Mouse (Mus musculus) forebrain, embryonic 12.5 days (tissue): ENCODE measurements around the gene Cabp7. TPM values are rescaled to one million over a fixed set of nuclear protein-coding genes. Genes with fewer than 3 reads are reported as not detected.
"Not testable (repeated sequence)": the region's sequence is repeated elsewhere in the genome, so short reads cannot be mapped to it uniquely, and the experiment has no call there.

ENCODE experiments used
- ATAC-seq: fragments of 200-750 bp; cut with Nextera tagmentation; 2 replicates; pipeline ENCODE4 v1.8.0; 2017; ENCODE audit warnings: moderate TSS enrichment; ENCODE audit not compliant: low FRiP score
- H3K27ac ChIP-seq: fragments of 300-500 bp; sonication (generic); 2 replicates; pipeline ENCODE4 v1.5.1; 2016; ENCODE audit warnings: mild to moderate bottlenecking
- H3K27me3 ChIP-seq: fragments of 300-500 bp; sonication (generic); 2 replicates; pipeline ENCODE4 v1.6.1; 2016; ENCODE audit warnings: mild to moderate bottlenecking
- H3K36me3 ChIP-seq: fragments of 300-500 bp; sonication (generic); replicated peaks from 2 replicates; pipeline ENCODE4 v1.6.1; 2016; ENCODE audit warnings: mild to moderate bottlenecking
- H3K4me1 ChIP-seq: fragments of 300-500 bp; sonication (generic); 2 replicates; pipeline ENCODE4 v1.6.1; 2016
- H3K4me2 ChIP-seq: fragments of 300-500 bp; sonication (generic); 2 replicates; pipeline ENCODE4 v1.6.1; 2016; ENCODE audit warnings: mild to moderate bottlenecking, moderate library complexity
- H3K4me3 ChIP-seq: fragments of 300-500 bp; sonication (generic); replicated peaks from 2 replicates; pipeline ENCODE4 v1.5.1; 2016; ENCODE audit warnings: mild to moderate bottlenecking
- H3K9ac ChIP-seq: fragments of 300-500 bp; sonication (generic); 2 replicates; pipeline ENCODE4 v1.6.1; 2016; ENCODE audit warnings: mild to moderate bottlenecking
- H3K9me3 ChIP-seq: fragments of 300-500 bp; sonication (generic); 2 replicates; pipeline ENCODE4 v1.6.1; 2016
- WGBS: fragments of 180-500 bp; shearing (Covaris S2); methylation state at CpG from one replicate; pipeline ENCODE4 v1.1.7; 2016; 5-methylcytosine and 5-hydroxymethylcytosine counted together
- polyA plus RNA-seq: library from polyadenylated mRNA; unstranded; fragments of >200 nt; fragmentation: Nextera tagmentation; extraction: Ambion mirVana; gene quantifications from 2 replicates; pipeline ENCODE4 v1.2.1, GENCODE M21; 2016

The Cabp7 gene
- polyA plus RNA-seq, 1 experiment from 2014 or later = 0.64 TPM

GRCm38 (mm10) chr11:4720900-4721580 lies 25.5 kb downstream of the Cabp7 start:
- Histone ChIP-seq H3K4me1 (peaks cover 7% of the 10 kb centered on the region), H3K9ac (no peak overlapping the region), H3K36me3 (peaks cover 28% of the 10 kb centered on the region), H3K4me2 (no peak overlapping the region), H3K9me3 (no peaks in the 10 kb centered on the region), H3K27ac (no peak overlapping the region), H3K27me3 (no peaks in the 10 kb centered on the region), H3K4me3 (no peak overlapping the region)
- ATAC-seq = no peak
- WGBS = 55% methylated on average over 7 of the region's 7 CpGs

- Histone ChIP-seq H3K9ac (no peak overlapping the region), H3K4me2 (no peak overlapping the region), H3K9me3 (no peaks in the 10 kb centered on the region), H3K27ac (no peak overlapping the region), H3K36me3 (peaks cover 22% of the 10 kb centered on the region), H3K4me1 (peaks cover 7% of the 10 kb centered on the region), H3K27me3 (no peaks in the 10 kb centered on the region), H3K4me3 (no peak overlapping the region)
- 64% methylated on average over 11 of the region's 11 CpGs for WGBS
- no peak for ATAC-seq
Measured at GRCm38 (mm10) chr11:4720393-4720792, 26.2 kb downstream of the Cabp7 start.

- no peak for ATAC-seq
- H3K9ac ChIP-seq = no peak overlapping the region
- H3K4me1 ChIP-seq = peaks cover 7% of the 10 kb centered on the region
Measured at GRCm38 (mm10) chr11:4719961-4720360, 26.6 kb downstream of the Cabp7 start.

GRCm38 (mm10) chr11:4718548-4718947 lies 28.0 kb downstream of the Cabp7 start:
- Histone ChIP-seq H3K27ac (no peak overlapping the region), H3K27me3 (no peaks in the 10 kb centered on the region), H3K36me3 (peaks cover 11% of the 10 kb centered on the region), H3K4me1 (peaks cover 7% of the 10 kb centered on the region), H3K4me3 (no peak overlapping the region), H3K4me2 (no peak overlapping the region), H3K9ac (no peak overlapping the region), H3K9me3 (no peaks in the 10 kb centered on the region)
- WGBS = 88% methylated on average over 5 of the region's 5 CpGs
- ATAC-seq = no peak

More at GRCm38 (mm10) chr11:4719961-4720360, 26.6 kb downstream of the Cabp7 start:
- H3K4me3 ChIP-seq = no peak overlapping the region
- H3K4me2 ChIP-seq = no peak overlapping the region
- H3K27ac ChIP-seq = no peak overlapping the region
- H3K36me3 ChIP-seq = peaks cover 20% of the 10 kb centered on the region
- no peaks in the 10 kb centered on the region for H3K27me3 ChIP-seq
- no peaks in the 10 kb centered on the region for H3K9me3 ChIP-seq
- WGBS = 90% methylated on average over 9 of the region's 9 CpGs

- peaks cover 7% of the 10 kb centered on the region for H3K4me1 ChIP-seq
- no peaks in the 10 kb centered on the region for H3K36me3 ChIP-seq
- H3K27ac ChIP-seq = no peak overlapping the region
- WGBS = 91% methylated on average over 5 of the region's 5 CpGs
- no peak overlapping the region for H3K9ac ChIP-seq
- ATAC-seq = no peak
- H3K4me2 ChIP-seq = no peak overlapping the region
- H3K9me3 ChIP-seq = no peaks in the 10 kb centered on the region
- no peaks in the 10 kb centered on the region for H3K27me3 ChIP-seq
- H3K4me3 ChIP-seq = no peak overlapping the region
Measured at GRCm38 (mm10) chr11:4716530-4717236, 29.9 kb downstream of the Cabp7 start.

- Histone ChIP-seq H3K9me3 (no peaks in the 10 kb centered on the region), H3K27ac (no peak overlapping the region), H3K9ac (no peak overlapping the region), H3K4me2 (no peak overlapping the region), H3K27me3 (no peaks in the 10 kb centered on the region), H3K4me1 (no peaks in the 10 kb centered on the region), H3K4me3 (no peak overlapping the region), H3K36me3 (no peaks in the 10 kb centered on the region)
- ATAC-seq = no peak
- WGBS = 91% methylated on average over 4 of the region's 4 CpGs
Measured at GRCm38 (mm10) chr11:4715596-4715995, 31.0 kb downstream of the Cabp7 start.

GRCm38 (mm10) chr11:4714727-4715126 lies 31.9 kb downstream of the Cabp7 start:
- Histone ChIP-seq H3K9me3 (no peaks in the 10 kb centered on the region), H3K4me1 (no peaks in the 10 kb centered on the region), H3K4me2 (no peak overlapping the region), H3K36me3 (no peaks in the 10 kb centered on the region), H3K27me3 (no peaks in the 10 kb centered on the region), H3K9ac (no peak overlapping the region), H3K4me3 (no peak overlapping the region), H3K27ac (no peak overlapping the region)
- 92% methylated on average over 4 of the region's 4 CpGs for WGBS
- no peak for ATAC-seq

- no peak overlapping the region for H3K9ac ChIP-seq
- no peaks in the 10 kb centered on the region for H3K36me3 ChIP-seq
- H3K4me3 ChIP-seq = no peak overlapping the region
- no peaks in the 10 kb centered on the region for H3K27me3 ChIP-seq
- no peaks in the 10 kb centered on the region for H3K4me1 ChIP-seq
- no peak overlapping the region for H3K27ac ChIP-seq
- no peak overlapping the region for H3K4me2 ChIP-seq
- H3K9me3 ChIP-seq = no peaks in the 10 kb centered on the region
- no peak for ATAC-seq
Measured at GRCm38 (mm10) chr11:4712822-4713221, 33.8 kb downstream of the Cabp7 start.

- H3K4me3 ChIP-seq, H3K27me3 ChIP-seq, ATAC-seq, H3K4me1 ChIP-seq, H3K9ac ChIP-seq, H3K4me2 ChIP-seq, H3K27ac ChIP-seq, H3K36me3 ChIP-seq, H3K9me3 ChIP-seq: not testable (repeated sequence)
- WGBS = 88% methylated on average over 4 of the region's 4 CpGs
Measured at GRCm38 (mm10) chr11:4710188-4710587, 36.4 kb downstream of the Cabp7 start.

- peaks cover 17% of the 10 kb centered on the region for H3K4me1 ChIP-seq
- H3K27ac ChIP-seq = no peak overlapping the region
- no peak for ATAC-seq
- peaks cover 19% of the 10 kb centered on the region for H3K36me3 ChIP-seq
- H3K9me3 ChIP-seq = no peaks in the 10 kb centered on the region
- H3K4me3 ChIP-seq = peak overlapping the region; percentile 72
- H3K27me3 ChIP-seq = no peaks in the 10 kb centered on the region
- H3K4me2 ChIP-seq = peak overlapping the region; percentile 74
- WGBS = 6% methylated on average over 4 of the region's 4 CpGs
- peak overlapping the region; percentile 76 for H3K9ac ChIP-seq
Measured at GRCm38 (mm10) chr11:4705178-4705577, 41.4 kb downstream of the Cabp7 start.

- no peaks in the 10 kb centered on the region for H3K9me3 ChIP-seq
- under 1% methylated on average over 47 of the region's 47 CpGs for WGBS
- no peak within 1 kb of the TSS; the same call in 1 of the 2 replicates for H3K27ac ChIP-seq
- H3K4me1 ChIP-seq = peaks cover 17% of the 10 kb centered on the region
- peaks cover 19% of the 10 kb centered on the region for H3K36me3 ChIP-seq
- H3K27me3 ChIP-seq = no peaks in the 10 kb centered on the region
- peak within 1 kb of the TSS; percentile 76 for H3K9ac ChIP-seq
- peak within 1 kb of the TSS; percentile 72 for H3K4me3 ChIP-seq
- ATAC-seq = peak; percentile 94
- peak within 1 kb of the TSS; percentile 74 for H3K4me2 ChIP-seq
Measured at GRCm38 (mm10) chr11:4704072-4704964, 42.3 kb downstream of the Cabp7 start, which contains the start of the genes Uqcr10 and Zmat5. TSS of gene Uqcr10 (minus strand) at chr11:4704342. TSS of gene Zmat5 (plus strand) at chr11:4704678.

- peak overlapping the region; percentile 74 for H3K4me2 ChIP-seq
- H3K27me3 ChIP-seq = no peaks in the 10 kb centered on the region
- H3K27ac ChIP-seq = no peak overlapping the region; the same call in 1 of the 2 replicates
- peaks cover 17% of the 10 kb centered on the region for H3K4me1 ChIP-seq
- WGBS = 7% methylated on average over 12 of the region's 12 CpGs
- H3K4me3 ChIP-seq = peak overlapping the region; percentile 72
- H3K9me3 ChIP-seq = no peaks in the 10 kb centered on the region
- peak; percentile 27; the same call in 1 of the 2 replicates for ATAC-seq
- peak overlapping the region; percentile 76 for H3K9ac ChIP-seq
- H3K36me3 ChIP-seq = peaks cover 19% of the 10 kb centered on the region
Measured at GRCm38 (mm10) chr11:4703688-4704071, 42.9 kb downstream of the Cabp7 start.
